Mouse (Mus musculus): ENCODE data around the gene Nr1d1. TPM values are rescaled to one million over a fixed set of nuclear protein-coding genes. Genes with fewer than 3 reads are reported as not detected.

Gene Nr1d1
- polyA plus RNA-seq, 1 experiment from 2014 or later: 5.1 TPM

DNA sequence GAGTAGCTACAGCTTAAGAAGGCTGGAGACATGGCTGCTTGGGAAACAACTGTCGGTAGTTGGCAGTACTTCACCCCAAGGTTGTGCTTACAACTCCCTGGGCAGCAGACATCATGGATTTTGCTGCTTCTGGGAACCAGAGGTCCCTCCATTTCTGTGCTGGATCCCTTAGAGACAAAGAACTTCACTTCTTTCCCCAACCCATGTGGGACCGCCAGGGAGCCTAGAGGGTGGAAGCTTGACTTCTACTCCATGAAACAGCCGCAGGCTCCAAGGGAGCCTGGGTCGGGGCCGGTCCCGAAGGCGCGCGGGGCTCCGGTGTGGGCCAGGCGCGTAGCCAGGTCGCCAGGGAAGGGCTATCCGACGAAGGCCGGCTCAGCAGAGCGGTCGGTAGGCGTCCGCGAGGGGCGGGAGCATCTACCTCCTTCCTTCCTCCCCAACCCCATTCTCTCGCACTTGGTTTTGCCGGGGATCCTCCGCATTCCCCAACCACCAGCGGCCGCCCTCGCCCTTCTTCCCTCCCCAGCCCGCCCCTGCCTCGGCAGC, 19.4 kb upstream of the Nr1d1 start:
- H3K36me3 ChIP-seq (ENCODE audit: control insufficient read depth, insufficient read depth): peaks cover 6% of the 10 kb centered on the region; the same call in 1 of the 2 replicates
- peak; percentile 61 for ATAC-seq
- H3K27me3 ChIP-seq (replicated peaks; ENCODE audit: control insufficient read depth, insufficient read depth, low read length): no peaks in the 10 kb centered on the region
- no peaks in the 10 kb centered on the region for H3K9me3 ChIP-seq (ENCODE audit: control insufficient read depth)
- peak overlapping the region; percentile 94 for H3K9ac ChIP-seq (ENCODE audit: low read depth, low read length)
- peak overlapping the region; percentile 99 for H3K27ac ChIP-seq (ENCODE audit: low read depth, low read length)
- peak; percentile 50 for TF ChIP-seq CTCF (IDR thresholded peaks at IDR 0.05; ENCODE audit: low read depth)
- H3K4me1 ChIP-seq (replicated peaks; ENCODE audit: control insufficient read depth, insufficient read depth, low read length): no peaks in the 10 kb centered on the region
- peak overlapping the region; percentile 93 for H3K4me2 ChIP-seq (replicated peaks; ENCODE audit: low read depth)
- under 1% methylated on average over 29 of the region's 30 CpGs for WGBS
- H3K4me3 ChIP-seq (ENCODE audit: low read depth, low read length): peak overlapping the region; percentile 85

DNA sequence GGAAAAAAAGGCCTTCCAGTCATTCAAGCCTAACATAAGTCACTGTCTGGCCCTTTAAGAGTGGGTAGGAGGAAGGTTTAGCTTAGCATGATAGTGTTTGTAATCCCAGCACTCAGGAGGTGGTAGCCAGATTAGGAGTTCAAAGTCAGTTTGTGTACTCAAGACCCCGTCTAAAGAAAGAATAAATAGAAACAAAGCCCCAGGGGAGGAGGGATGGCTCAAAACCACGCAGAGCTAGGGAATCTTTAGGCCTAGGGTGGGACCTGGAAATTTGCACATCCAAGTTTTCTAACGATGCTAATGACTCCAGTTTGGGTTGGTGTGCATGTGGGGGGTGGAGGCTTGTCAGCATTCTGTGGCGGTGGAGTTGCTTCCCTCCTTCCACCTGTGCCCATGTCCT, 16.9 kb upstream of the Nr1d1 start:
- no peak for TF ChIP-seq CTCF (IDR thresholded peaks at IDR 0.05; ENCODE audit: low read depth)
- H3K27me3 ChIP-seq (replicated peaks; ENCODE audit: control insufficient read depth, insufficient read depth, low read length): no peaks in the 10 kb centered on the region
- H3K4me1 ChIP-seq (replicated peaks; ENCODE audit: control insufficient read depth, insufficient read depth, low read length): no peaks in the 10 kb centered on the region
- no peak for ATAC-seq
- H3K9me3 ChIP-seq (ENCODE audit: control insufficient read depth): no peaks in the 10 kb centered on the region
- no peak overlapping the region for H3K4me3 ChIP-seq (ENCODE audit: low read depth, low read length)
- no peak overlapping the region for H3K4me2 ChIP-seq (replicated peaks; ENCODE audit: low read depth)
- no peak overlapping the region for H3K9ac ChIP-seq (ENCODE audit: low read depth, low read length)
- WGBS: 21% methylated on average over 4 of the region's 4 CpGs
- no peak overlapping the region for H3K27ac ChIP-seq (ENCODE audit: low read depth, low read length)
- no peaks in the 10 kb centered on the region for H3K36me3 ChIP-seq (ENCODE audit: control insufficient read depth, insufficient read depth)

DNA sequence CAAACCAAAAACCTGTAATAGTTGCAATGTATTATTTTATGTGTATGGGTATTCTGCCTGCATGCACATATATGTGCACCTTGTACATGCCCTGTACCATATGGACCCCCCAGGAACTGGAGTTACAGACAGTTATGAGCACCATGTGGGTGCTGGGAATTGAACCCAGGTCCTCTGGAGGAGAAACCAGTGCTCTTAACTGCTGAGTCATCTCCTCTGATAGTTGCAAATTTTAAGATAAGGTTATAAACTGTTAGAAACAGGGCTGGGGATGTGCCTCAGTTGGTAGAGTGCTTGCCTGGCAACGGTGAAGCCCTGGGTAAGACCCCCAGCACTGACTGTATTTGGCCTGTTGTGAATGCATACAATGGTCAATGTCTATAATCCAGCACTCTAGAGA, 16.3 kb upstream of the Nr1d1 start:
- no peak for ATAC-seq
- WGBS: 66% methylated on average over 1 of the region's 1 CpGs
- no peaks in the 10 kb centered on the region for H3K27me3 ChIP-seq (replicated peaks; ENCODE audit: control insufficient read depth, insufficient read depth, low read length)

DNA sequence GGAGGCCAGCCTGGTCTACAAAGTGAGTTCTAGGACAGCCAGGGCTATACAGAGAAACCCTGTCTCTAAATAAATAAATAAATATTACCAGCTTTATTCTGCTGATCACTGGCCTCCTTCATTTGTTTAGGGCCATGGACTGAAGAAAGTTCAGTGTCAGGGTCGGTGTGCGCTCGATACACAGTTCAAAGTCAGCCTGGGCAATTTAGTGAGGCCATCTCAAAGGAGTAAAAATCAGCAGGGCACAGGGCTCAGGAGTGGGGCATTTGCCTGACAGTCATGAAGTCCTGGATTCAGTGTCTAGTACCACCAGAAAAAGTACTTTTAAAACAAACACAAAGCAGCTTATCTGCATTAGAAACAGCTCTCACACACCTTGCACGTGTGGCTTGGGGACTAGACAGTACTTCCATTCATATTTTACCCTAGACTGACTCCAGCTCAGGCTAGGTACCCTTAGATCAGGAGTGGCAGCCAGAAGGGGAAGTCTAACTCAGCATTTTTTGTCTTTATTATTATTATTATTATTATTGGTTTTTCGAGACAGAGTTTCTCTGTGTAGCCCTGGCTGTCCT, 15.6 kb upstream of the Nr1d1 start:
- Histone ChIP-seq H3K27ac (ENCODE audit: low read depth, low read length) (no peak overlapping the region), H3K27me3 (replicated peaks; ENCODE audit: control insufficient read depth, insufficient read depth, low read length) (no peaks in the 10 kb centered on the region), H3K4me1 (replicated peaks; ENCODE audit: control insufficient read depth, insufficient read depth, low read length) (0 out of 2 replicates have a peak, but pooled peaks cover 4% of the 10 kb centered on the region), H3K9ac (ENCODE audit: low read depth, low read length) (no peak overlapping the region), H3K36me3 (ENCODE audit: control insufficient read depth, insufficient read depth) (no peaks in the 10 kb centered on the region), H3K9me3 (ENCODE audit: control insufficient read depth) (no peaks in the 10 kb centered on the region), H3K4me3 (ENCODE audit: low read depth, low read length) (no peak overlapping the region), H3K4me2 (replicated peaks; ENCODE audit: low read depth) (no peak overlapping the region)
- no peak for TF ChIP-seq CTCF (IDR thresholded peaks at IDR 0.05; ENCODE audit: low read depth)
- WGBS: 53% methylated on average over 5 of the region's 5 CpGs
- ATAC-seq: no peak

More for the DNA sequence above, 16.3 kb upstream of the Nr1d1 start:
- no peak for TF ChIP-seq CTCF (IDR thresholded peaks at IDR 0.05; ENCODE audit: low read depth)
- Histone ChIP-seq H3K4me2 (replicated peaks; ENCODE audit: low read depth) (no peak overlapping the region), H3K9ac (ENCODE audit: low read depth, low read length) (no peak overlapping the region), H3K36me3 (ENCODE audit: control insufficient read depth, insufficient read depth) (no peaks in the 10 kb centered on the region), H3K4me3 (ENCODE audit: low read depth, low read length) (no peak overlapping the region), H3K9me3 (ENCODE audit: control insufficient read depth) (no peaks in the 10 kb centered on the region), H3K4me1 (replicated peaks; ENCODE audit: control insufficient read depth, insufficient read depth, low read length) (0 out of 2 replicates have a peak, but pooled peaks cover under 1% of the 10 kb centered on the region), H3K27ac (ENCODE audit: low read depth, low read length) (no peak overlapping the region)

DNA sequence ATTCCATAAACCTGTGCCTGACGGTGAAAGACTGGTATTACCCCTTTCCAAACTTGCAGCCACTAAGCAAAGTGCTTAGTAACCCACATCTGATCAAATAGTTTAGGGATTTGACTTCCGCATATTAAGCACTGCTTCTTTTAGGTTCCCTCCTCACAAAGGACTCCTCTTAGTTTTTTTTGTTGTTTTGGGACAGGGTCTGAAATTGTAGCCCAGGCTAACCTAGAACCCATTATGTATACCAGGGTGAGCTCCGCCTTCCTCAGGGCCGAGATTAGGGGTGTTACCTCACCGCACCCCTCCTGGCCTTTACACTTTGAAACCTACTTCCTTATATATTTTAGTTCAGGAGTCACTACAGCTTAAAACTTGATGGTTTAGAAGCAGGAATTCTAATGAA, 14.7 kb upstream of the Nr1d1 start:
- H3K4me3 ChIP-seq (ENCODE audit: low read depth, low read length): peak overlapping the region; percentile 51
- no peaks in the 10 kb centered on the region for H3K9me3 ChIP-seq (ENCODE audit: control insufficient read depth)
- ATAC-seq: no peak
- no peaks in the 10 kb centered on the region for H3K27me3 ChIP-seq (replicated peaks; ENCODE audit: control insufficient read depth, insufficient read depth, low read length)
- H3K4me2 ChIP-seq (replicated peaks; ENCODE audit: low read depth): peak overlapping the region; percentile 81
- no peaks in the 10 kb centered on the region for H3K36me3 ChIP-seq (ENCODE audit: control insufficient read depth, insufficient read depth)
- no peak for TF ChIP-seq CTCF (IDR thresholded peaks at IDR 0.05; ENCODE audit: low read depth)
- WGBS: 26% methylated on average over 5 of the region's 5 CpGs
- H3K9ac ChIP-seq (ENCODE audit: low read depth, low read length): no peak overlapping the region
- 0 out of 2 replicates have a peak, but pooled peaks cover 4% of the 10 kb centered on the region for H3K4me1 ChIP-seq (replicated peaks; ENCODE audit: control insufficient read depth, insufficient read depth, low read length)
- H3K27ac ChIP-seq (ENCODE audit: low read depth, low read length): no peak overlapping the region

DNA sequence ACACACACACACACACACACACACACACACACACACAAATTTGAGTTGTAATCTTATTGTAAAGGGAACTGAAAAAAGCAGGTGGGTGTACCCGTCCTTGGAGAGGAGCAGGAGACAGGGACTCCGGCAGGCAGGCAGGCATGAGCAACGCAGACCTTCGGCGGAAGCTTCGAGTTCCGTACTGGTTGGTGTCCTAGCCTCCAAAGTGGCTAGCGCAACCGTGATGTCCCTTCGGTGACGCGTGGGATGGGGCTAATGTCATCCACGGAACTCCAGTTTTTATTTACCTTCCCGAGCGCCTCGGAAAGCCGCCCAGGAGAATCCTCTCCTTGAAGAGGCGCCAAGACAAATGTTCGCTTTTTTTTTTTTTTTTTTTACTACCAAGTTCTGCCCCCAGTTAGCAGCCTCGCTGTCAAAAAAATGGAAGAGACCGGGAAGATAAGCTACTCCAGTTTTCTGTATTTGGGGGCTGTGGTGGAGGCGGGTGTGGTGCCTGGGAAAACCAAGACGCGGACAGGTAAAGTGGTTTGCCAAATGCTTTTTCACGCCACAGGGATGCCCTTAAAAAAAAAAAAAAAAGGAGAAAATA, 14.2 kb upstream of the Nr1d1 start:
- Histone ChIP-seq H3K36me3 (ENCODE audit: control insufficient read depth, insufficient read depth) (no peaks in the 10 kb centered on the region), H3K9ac (ENCODE audit: low read depth, low read length) (peak overlapping the region; percentile 42), H3K9me3 (ENCODE audit: control insufficient read depth) (no peaks in the 10 kb centered on the region), H3K27me3 (replicated peaks; ENCODE audit: control insufficient read depth, insufficient read depth, low read length) (no peaks in the 10 kb centered on the region), H3K4me1 (replicated peaks; ENCODE audit: control insufficient read depth, insufficient read depth, low read length) (0 out of 2 replicates have a peak, but pooled peaks cover 4% of the 10 kb centered on the region), H3K4me2 (replicated peaks; ENCODE audit: low read depth) (peak overlapping the region; percentile 81), H3K4me3 (ENCODE audit: low read depth, low read length) (peak overlapping the region; percentile 51), H3K27ac (ENCODE audit: low read depth, low read length) (peak overlapping the region; percentile 70)
- 1% methylated on average over 25 of the region's 25 CpGs for WGBS
- TF ChIP-seq CTCF (IDR thresholded peaks at IDR 0.05; ENCODE audit: low read depth): no peak
- ATAC-seq: peak; percentile 28
